In the genomic region with DNA sequence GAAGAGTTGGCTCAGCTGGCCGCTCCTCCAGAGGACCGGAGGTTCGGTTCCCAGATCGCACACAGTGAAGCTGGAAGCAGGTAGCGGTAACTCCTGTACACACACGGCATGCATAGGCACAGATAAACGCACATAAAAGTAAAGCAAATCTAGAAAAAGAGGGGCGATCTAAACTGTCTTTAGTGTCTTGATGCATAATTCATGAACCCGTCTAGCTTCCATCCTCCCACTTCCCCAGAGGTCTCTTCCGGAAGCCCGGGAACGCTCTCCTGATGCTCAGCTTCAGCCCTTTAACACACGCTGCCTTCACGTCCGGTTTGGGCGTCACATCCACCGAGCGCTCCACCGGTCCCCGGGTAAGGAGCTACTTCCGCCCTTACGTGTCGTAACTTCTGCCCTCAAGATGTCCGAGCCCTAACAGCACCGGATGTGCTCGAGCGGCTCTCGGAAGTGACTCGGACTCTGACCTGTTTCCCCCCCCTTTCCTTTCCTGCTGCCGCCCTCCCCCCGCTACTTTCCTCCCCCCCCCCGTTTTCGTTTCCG, we compare ENCODE assay signal across 8 mouse cellular contexts. TPM values are rescaled to one million over a fixed set of nuclear protein-coding genes. Genes with fewer than 3 reads are reported as not detected.
DNase-seq lines count a peak whose midpoint lies in the region; ATAC-seq and TF ChIP-seq lines count a peak whose summit lies in the region.

No protein-coding gene starts in this region.

- no peaks in the 10 kb centered on the region for H3K27me3 ChIP-seq in MEL (ENCODE audit: control insufficient read depth in 1 of 2, insufficient read depth in 2 of 2, low read length in 2 of 2)
- H3K27me3 ChIP-seq in cerebellum, adult 2 months (ENCODE audit: control insufficient read depth, insufficient read depth, low read length), result no peaks in the 10 kb centered on the region
- no peaks in the 10 kb centered on the region for H3K27me3 ChIP-seq in forebrain, postnatal 0 days (ENCODE audit: insufficient read depth, low read length)
- peaks cover 11% of the 10 kb centered on the region; the same call in 1 of the 2 replicates for H3K27me3 ChIP-seq in lung, embryonic 15.5 days

- peak in 1 of 2 experiments; percentile 21; a peak in 1 of 4 replicates for TF ChIP-seq EP300 in MEL (IDR thresholded peaks at IDR 0.05; ENCODE audit: low read depth in 1 of 2, low read length in 2 of 2)

- H3K36me3 ChIP-seq in MEL (ENCODE audit: control insufficient read depth in 1 of 2, insufficient read depth in 2 of 2, low read length in 2 of 2), result peaks cover 0 to 28% of the 10 kb centered on the region in 2 experiments; a peak in 2 of 4 replicates
- H3K36me3 ChIP-seq in forebrain, postnatal 0 days (ENCODE audit: insufficient read depth), result peaks cover 8% of the 10 kb centered on the region
- peaks cover 17% of the 10 kb centered on the region for H3K36me3 ChIP-seq in lung, embryonic 15.5 days

- peak overlapping the region; percentile 72 for H3K4me2 ChIP-seq in forebrain, postnatal 0 days (ENCODE audit: low read depth)
- peak overlapping the region; percentile 80 for H3K4me2 ChIP-seq in lung, embryonic 15.5 days

- no peak for TF ChIP-seq RAD21 in MEL (IDR thresholded peaks at IDR 0.05; ENCODE audit: low read depth, low read length)

- peak; percentile 99 for DNase-seq in MEL (ENCODE audit: low read depth, low spot score)
- peak; percentile 98 to 100 for DNase-seq in cerebellum, adult 2 months
- DNase-seq in forebrain, postnatal 0 days, result peak; percentile 98
- DNase-seq in heart, postnatal 4 days, result peak; percentile 97
- DNase-seq in layer of hippocampus, adult 8-10 months (ENCODE audit: low spot score in 2 of 2), result peak; percentile 99
- peak; percentile 99 for DNase-seq in ovary, adult 18-20 months (ENCODE audit: low spot score)
- peak; percentile 98 for DNase-seq in thymus, postnatal 0 days (ENCODE audit: low spot score)

- H3K27ac ChIP-seq in MEL (ENCODE audit: control insufficient read depth, low read depth, low read length), result peak overlapping the region; percentile 98
- H3K27ac ChIP-seq in cerebellum, adult 2 months (ENCODE audit: insufficient read depth, low read length), result peak overlapping the region; percentile 34; the same call in 1 of the 2 replicates
- peak overlapping the region; percentile 97 for H3K27ac ChIP-seq in forebrain, postnatal 0 days (ENCODE audit: low read depth, low read length)
- H3K27ac ChIP-seq in lung, embryonic 15.5 days, result peak overlapping the region; percentile 100

- H3K4me1 ChIP-seq in MEL (ENCODE audit: control insufficient read depth in 1 of 2, insufficient read depth in 2 of 2, low read length in 2 of 2), result peaks cover 3 to 15% of the 10 kb centered on the region in 2 experiments
- no peaks in the 10 kb centered on the region; the same call in 1 of the 2 replicates for H3K4me1 ChIP-seq in cerebellum, adult 2 months (ENCODE audit: control insufficient read depth, insufficient read depth, low read length)
- no peaks in the 10 kb centered on the region for H3K4me1 ChIP-seq in forebrain, postnatal 0 days (ENCODE audit: insufficient read depth)
- peaks cover 30% of the 10 kb centered on the region for H3K4me1 ChIP-seq in lung, embryonic 15.5 days

- no peak for TF ChIP-seq CTCF in MEL (IDR thresholded peaks at IDR 0.05 in 2 of 3, conservative IDR thresholded peaks at IDR 0.05 in 1 of 3; ENCODE audit: control insufficient read depth in 1 of 3, insufficient read depth in 1 of 3, low read depth in 2 of 3, low read length in 3 of 3, poor library complexity in 1 of 3, severe bottlenecking in 1 of 3)
- no peak for TF ChIP-seq CTCF in cerebellum, adult 2 months (IDR thresholded peaks at IDR 0.05; ENCODE audit: borderline replicate concordance, insufficient read depth, low read depth, low read length)
- TF ChIP-seq CTCF in forebrain, postnatal 0 days (IDR thresholded peaks at IDR 0.05; ENCODE audit: low read depth), result no peak

- ATAC-seq in forebrain, postnatal 0 days, result peak; percentile 97
- peak; percentile 98 for ATAC-seq in lung, embryonic 15.5 days (ENCODE audit: borderline replicate concordance, extremely low read depth, low FRiP score, low TSS enrichment)

- H3K9me3 ChIP-seq in MEL (replicated peaks; ENCODE audit: insufficient read depth, low read length), result no peaks in the 10 kb centered on the region
- H3K9me3 ChIP-seq in forebrain, postnatal 0 days (ENCODE audit: low read length), result no peaks in the 10 kb centered on the region
- H3K9me3 ChIP-seq in lung, embryonic 15.5 days, result no peaks in the 10 kb centered on the region

- H3K9ac ChIP-seq in MEL (ENCODE audit: control insufficient read depth, low read depth, low read length, poor library complexity, severe bottlenecking), result peak overlapping the region; percentile 95
- peak overlapping the region; percentile 90 for H3K9ac ChIP-seq in forebrain, postnatal 0 days
- H3K9ac ChIP-seq in lung, embryonic 15.5 days, result peak overlapping the region; percentile 95

- H3K79me2 ChIP-seq in MEL (ENCODE audit: control insufficient read depth, insufficient read depth, low read length, poor library complexity), result peaks cover 36% of the 10 kb centered on the region

- peak overlapping the region; percentile 65 to 94 for H3K4me3 ChIP-seq in MEL (ENCODE audit: control insufficient read depth in 1 of 2, insufficient read depth in 1 of 2, low read depth in 2 of 2, low read length in 2 of 2)
- H3K4me3 ChIP-seq in cerebellum, adult 2 months (replicated peaks; ENCODE audit: insufficient read depth, low read depth, low read length), result peak overlapping the region; percentile 78
- H3K4me3 ChIP-seq in forebrain, postnatal 0 days (ENCODE audit: low read depth, low read length), result peak overlapping the region; percentile 96
- peak overlapping the region; percentile 88 for H3K4me3 ChIP-seq in lung, embryonic 15.5 days

- peak; percentile 32 to 89; a peak in 3 of 4 replicates for TF ChIP-seq POLR2A in MEL (IDR thresholded peaks at IDR 0.05; ENCODE audit: control insufficient read depth in 1 of 2, insufficient read depth in 1 of 2, low read depth in 1 of 2, low read length in 2 of 2, poor library complexity in 1 of 2)
- peak; percentile 78; the same call in 1 of the 2 replicates for TF ChIP-seq POLR2A in cerebellum, adult 2 months (IDR thresholded peaks at IDR 0.05; ENCODE audit: borderline replicate concordance, insufficient read depth, low read length)

- under 1% methylated on average over 33 of the region's 34 CpGs for WGBS in cerebellum, adult 2 months
- WGBS in forebrain, postnatal 0 days, result under 1% methylated on average over 34 of the region's 34 CpGs
- WGBS in lung, embryonic 15.5 days, result 1% methylated on average over 32 of the region's 34 CpGs

RNA-seq across cellular contexts. Expression of a gene that starts 0.3 kb away (rescaled TPM):
- 19.2 and 19.5 TPM in 2 replicates for total RNA-seq in MEL (2012; rRNA removed)
- 10 to 100 TPM in 1 of 2 experiments, not detected in 1; 57.4 TPM for polyA plus RNA-seq in MEL (2012; ENCODE audit: insufficient read depth in 1 of 2, insufficient read length in 2 of 2, low read depth in 1 of 2, low replicate concordance in 2 of 2, missing spikeins in 1 of 2)
- polyA plus RNA-seq in cerebellum, adult 2 months (2012; rRNA removed), result 57.3 and 64.8 TPM in 2 replicates
- total RNA-seq in forebrain, postnatal 0 days (2014; rRNA removed), result 24.7 and 34.5 TPM in 2 replicates
- polyA plus RNA-seq in forebrain, postnatal 0 days (2015; fragmentation: Nextera tagmentation; extraction: Ambion mirVana), result 7.2 and 8.4 TPM in 2 replicates
- total RNA-seq in heart, postnatal 4 days (2021), result 10 to 100 TPM; 28.5 to 30.7 TPM
- total RNA-seq in layer of hippocampus, adult 8-10 months (2022), result 10 to 100 TPM; 44.6 to 54.5 (median 50.6) TPM
- polyA plus RNA-seq in lung, embryonic 15.5 days (2015; fragmentation: Nextera tagmentation; extraction: Ambion mirVana), result 21.3 and 24.4 TPM in 2 replicates
- polyA plus RNA-seq in thymus, postnatal 0 days (2015; fragmentation: Nextera tagmentation; extraction: Ambion mirVana), result 8.8 and 9.5 TPM in 2 replicates

RNA-seq across cellular contexts. Expression of a gene that starts 12.2 kb away (rescaled TPM):
- total RNA-seq in MEL (2012; rRNA removed), result 0.19 and 0.33 TPM in 2 replicates
- 1 to 10 TPM in 1 of 2 experiments, not detected in 1; 5.5 TPM for polyA plus RNA-seq in MEL (2012; ENCODE audit: insufficient read depth in 1 of 2, insufficient read length in 2 of 2, low read depth in 1 of 2, low replicate concordance in 2 of 2, missing spikeins in 1 of 2)
- 104 and 109 TPM in 2 replicates for polyA plus RNA-seq in cerebellum, adult 2 months (2012; rRNA removed)
- 12.2 and 18.3 TPM in 2 replicates for total RNA-seq in forebrain, postnatal 0 days (2014; rRNA removed)
- 53.8 and 68.9 TPM in 2 replicates for polyA plus RNA-seq in forebrain, postnatal 0 days (2015; fragmentation: Nextera tagmentation; extraction: Ambion mirVana)
- 1 to 10 TPM in 1 of 2 experiments, under 1 TPM in 1; 0.69 to 1.5 TPM for total RNA-seq in heart, postnatal 4 days (2021)
- 100 to 1,000 TPM; 115 to 179 (median 146) TPM for total RNA-seq in layer of hippocampus, adult 8-10 months (2022)
- polyA plus RNA-seq in lung, embryonic 15.5 days (2015; fragmentation: Nextera tagmentation; extraction: Ambion mirVana), result 0.74 and 0.96 TPM in 2 replicates
- 0.50 and 0.55 TPM in 2 replicates for polyA plus RNA-seq in thymus, postnatal 0 days (2015; fragmentation: Nextera tagmentation; extraction: Ambion mirVana)

RNA-seq across cellular contexts. Expression of a gene that starts 30.9 kb away (rescaled TPM):
- 26.3 and 29.5 TPM in 2 replicates for total RNA-seq in MEL (2012; rRNA removed)
- 10 to 100 TPM in 1 of 2 experiments, not detected in 1; 34.9 TPM for polyA plus RNA-seq in MEL (2012; ENCODE audit: insufficient read depth in 1 of 2, insufficient read length in 2 of 2, low read depth in 1 of 2, low replicate concordance in 2 of 2, missing spikeins in 1 of 2)
- polyA plus RNA-seq in cerebellum, adult 2 months (2012; rRNA removed), result 75.7 and 80.2 TPM in 2 replicates
- total RNA-seq in forebrain, postnatal 0 days (2014; rRNA removed), result 83.4 and 103 TPM in 2 replicates
- 102 and 111 TPM in 2 replicates for polyA plus RNA-seq in forebrain, postnatal 0 days (2015; fragmentation: Nextera tagmentation; extraction: Ambion mirVana)
- total RNA-seq in heart, postnatal 4 days (2021), result 10 to 100 TPM; 40.8 to 43.6 TPM
- total RNA-seq in layer of hippocampus, adult 8-10 months (2022), result 10 to 100 TPM; 50.1 to 63.5 (median 55.4) TPM
- polyA plus RNA-seq in lung, embryonic 15.5 days (2015; fragmentation: Nextera tagmentation; extraction: Ambion mirVana), result 138 and 149 TPM in 2 replicates
- polyA plus RNA-seq in thymus, postnatal 0 days (2015; fragmentation: Nextera tagmentation; extraction: Ambion mirVana), result 113 and 118 TPM in 2 replicates

RNA-seq across cellular contexts. Expression of a gene that starts 40.8 kb away (rescaled TPM):
- 1.2 and 3.3 TPM in 2 replicates for total RNA-seq in MEL (2012; rRNA removed)
- polyA plus RNA-seq in MEL (2012; ENCODE audit: insufficient read depth in 1 of 2, insufficient read length in 2 of 2, low read depth in 1 of 2, low replicate concordance in 2 of 2, missing spikeins in 1 of 2), result 1 to 10 TPM in 1 of 2 experiments, not detected in 1; 5.3 TPM
- polyA plus RNA-seq in cerebellum, adult 2 months (2012; rRNA removed), result 23.7 and 24.8 TPM in 2 replicates
- 11.3 and 12.2 TPM in 2 replicates for total RNA-seq in forebrain, postnatal 0 days (2014; rRNA removed)
- polyA plus RNA-seq in forebrain, postnatal 0 days (2015; fragmentation: Nextera tagmentation; extraction: Ambion mirVana), result 11.4 and 13.8 TPM in 2 replicates
- 1 to 10 TPM; 1.7 to 3.2 TPM for total RNA-seq in heart, postnatal 4 days (2021)
- total RNA-seq in layer of hippocampus, adult 8-10 months (2022), result 10 to 100 TPM; 12.8 to 20.9 (median 15.6) TPM
- 10.8 and 12.9 TPM in 2 replicates for polyA plus RNA-seq in lung, embryonic 15.5 days (2015; fragmentation: Nextera tagmentation; extraction: Ambion mirVana)
- polyA plus RNA-seq in thymus, postnatal 0 days (2015; fragmentation: Nextera tagmentation; extraction: Ambion mirVana), result 9.2 and 10.2 TPM in 2 replicates

RNA-seq across cellular contexts. Expression of a gene that starts 43.3 kb away (rescaled TPM):
- 75.1 and 85.0 TPM in 2 replicates for total RNA-seq in MEL (2012; rRNA removed)
- polyA plus RNA-seq in MEL (2012; ENCODE audit: insufficient read depth in 1 of 2, insufficient read length in 2 of 2, low read depth in 1 of 2, low replicate concordance in 2 of 2, missing spikeins in 1 of 2), result 100 to 1,000 TPM in 1 of 2 experiments, not detected in 1; 150 TPM
- polyA plus RNA-seq in cerebellum, adult 2 months (2012; rRNA removed), result 276 and 289 TPM in 2 replicates
- total RNA-seq in forebrain, postnatal 0 days (2014; rRNA removed), result 82.4 and 117 TPM in 2 replicates
- 87.8 and 93.0 TPM in 2 replicates for polyA plus RNA-seq in forebrain, postnatal 0 days (2015; fragmentation: Nextera tagmentation; extraction: Ambion mirVana)
- total RNA-seq in heart, postnatal 4 days (2021), result 100 to 1,000 TPM; 107 to 110 TPM
- 100 to 1,000 TPM; 129 to 152 (median 145) TPM for total RNA-seq in layer of hippocampus, adult 8-10 months (2022)
- 142 and 151 TPM in 2 replicates for polyA plus RNA-seq in lung, embryonic 15.5 days (2015; fragmentation: Nextera tagmentation; extraction: Ambion mirVana)
- 86.0 and 95.5 TPM in 2 replicates for polyA plus RNA-seq in thymus, postnatal 0 days (2015; fragmentation: Nextera tagmentation; extraction: Ambion mirVana)

Comparison
In these comparisons a context has a peak if more than half of its experiments do, and no peak if none do; other contexts are left out.
1. Peak in every context shown above with its lines: DNase-seq, ATAC-seq, H3K4me3 ChIP-seq and H3K27ac ChIP-seq.
2. H3K27ac ChIP-seq: peak in every context shown above with its lines; median percentile 100 in lung, embryonic 15.5 days; 98 in MEL; 97 in forebrain, postnatal 0 days; 34 in cerebellum, adult 2 months.